9 mouse cellular contexts compared by ENCODE assay signal in genomic region chr4:142160041-142160440, GRCm38 (mm10).
DNase-seq lines count a peak whose midpoint lies in the region; ATAC-seq and TF ChIP-seq lines count a peak whose summit lies in the region.
"Had no signal": no experiment of that assay in that cellular context is flagged by ENCODE, and none has a peak within 500 bp of the region (broad histone marks: within the 10 kb centered on the region; RNA-seq: fewer than 3 reads in every experiment).

No protein-coding gene starts in this region.

- no peaks in the 10 kb centered on the region for H3K27me3 ChIP-seq in forebrain, embryonic 12.5 days
- no peaks in the 10 kb centered on the region for H3K27me3 ChIP-seq in forebrain, embryonic 10.5 days (ENCODE audit: poor library complexity, severe bottlenecking)
- no peaks in the 10 kb centered on the region for H3K27me3 ChIP-seq in liver, embryonic 12.5 days (replicated peaks)

- no peak overlapping the region for H3K9ac ChIP-seq in forebrain, embryonic 12.5 days
- no peak overlapping the region for H3K9ac ChIP-seq in ES-E14 (ENCODE audit: insufficient read depth, low read depth, low read length, poor library complexity, severe bottlenecking)
- H3K9ac ChIP-seq in liver, embryonic 12.5 days, result no peak overlapping the region

- H3K4me1 ChIP-seq in forebrain, embryonic 12.5 days, result peaks cover 8% of the 10 kb centered on the region
- peaks cover 22% of the 10 kb centered on the region for H3K4me1 ChIP-seq in forebrain, embryonic 10.5 days
- peaks cover 5 to 23% of the 10 kb centered on the region in 2 experiments; a peak in 3 of 4 replicates for H3K4me1 ChIP-seq in ES-E14 (ENCODE audit: control insufficient read depth in 2 of 2, insufficient read depth in 2 of 2, low read length in 2 of 2, poor library complexity in 1 of 2)
- peaks cover 7% of the 10 kb centered on the region; the same call in 1 of the 2 replicates for H3K4me1 ChIP-seq in liver, embryonic 12.5 days

- H3K4me2 ChIP-seq in forebrain, embryonic 12.5 days, result no peak overlapping the region
- no peak overlapping the region for H3K4me2 ChIP-seq in liver, embryonic 12.5 days

- in situ Hi-C loops in ES-E14 (cut with MboI; ENCODE audit: low sequenced_read_pairs in 2 of 2, unreplicated experiment in 2 of 2), result no loop called here

- H3K27ac ChIP-seq in forebrain, embryonic 12.5 days, result 0 out of 2 replicates have a peak overlapping the region, but pooled peaks have one; percentile 2
- H3K27ac ChIP-seq in forebrain, embryonic 10.5 days, result no peak overlapping the region
- no peak overlapping the region; the same call in 1 of the 2 replicates for H3K27ac ChIP-seq in ES-E14 (ENCODE audit: insufficient read depth, low read depth, low read length, poor library complexity, severe bottlenecking)
- no peak overlapping the region for H3K27ac ChIP-seq in liver, embryonic 12.5 days

- peaks cover 24% of the 10 kb centered on the region for H3K36me3 ChIP-seq in forebrain, embryonic 12.5 days (replicated peaks)
- peaks cover 42% of the 10 kb centered on the region for H3K36me3 ChIP-seq in forebrain, embryonic 10.5 days (replicated peaks)
- peaks cover 16% of the 10 kb centered on the region; the same call in 1 of the 2 replicates for H3K36me3 ChIP-seq in ES-E14 (ENCODE audit: control insufficient read depth, insufficient read depth, low read length, poor library complexity, severe bottlenecking)
- peaks cover 8% of the 10 kb centered on the region; the same call in 1 of the 2 replicates for H3K36me3 ChIP-seq in liver, embryonic 12.5 days

- intact Hi-C loops in gastrocnemius, postnatal 36 days (cut with DNase I), result no loop called here

- ATAC-seq in forebrain, embryonic 12.5 days (ENCODE audit: low FRiP score), result no peak
- ATAC-seq in megakaryocyte, adult 5-6 weeks (ENCODE audit: poor library complexity, severe bottlenecking), result no peak
- no peak for ATAC-seq in liver, embryonic 12.5 days

- 0 out of 2 replicates have a peak, but pooled peaks cover 6% of the 10 kb centered on the region for H3K9me3 ChIP-seq in forebrain, embryonic 12.5 days
- peaks cover 16% of the 10 kb centered on the region; the same call in 1 of the 2 replicates for H3K9me3 ChIP-seq in forebrain, embryonic 10.5 days
- no peaks in the 10 kb centered on the region for H3K9me3 ChIP-seq in ES-E14 (ENCODE audit: control insufficient read depth, insufficient read depth, low read depth, low read length)
- 0 out of 2 replicates have a peak, but pooled peaks cover 11% of the 10 kb centered on the region for H3K9me3 ChIP-seq in liver, embryonic 12.5 days (replicated peaks)

- WGBS in forebrain, embryonic 12.5 days, result 49% methylated on average over 8 of the region's 8 CpGs
- WGBS in forebrain, embryonic 10.5 days, result 62% methylated on average over 8 of the region's 8 CpGs
- WGBS in liver, embryonic 12.5 days (ENCODE audit: insufficient replicate concordance), result 75% methylated on average over 8 of the region's 8 CpGs

- no peak for DNase-seq in forebrain, embryonic 10.5 days (ENCODE audit: extremely low spot score, low spot score)
- peak; percentile 43 for DNase-seq in ES-E14 (ENCODE audit: low read depth, low spot score)
- DNase-seq in gastrocnemius, postnatal 36 days, result peak; percentile 41 to 56
- peak; percentile 27 to 50 for DNase-seq in layer of hippocampus, postnatal 10 days (ENCODE audit: low spot score in 2 of 2)
- DNase-seq in yolk sac, embryonic 10.5 days (ENCODE audit: low spot score), result no peak
- DNase-seq: liver had no signal

- H3K4me3 ChIP-seq in forebrain, embryonic 12.5 days (replicated peaks), result no peak overlapping the region
- no peak overlapping the region for H3K4me3 ChIP-seq in forebrain, embryonic 10.5 days
- no peak overlapping the region for H3K4me3 ChIP-seq in ES-E14 (ENCODE audit: insufficient read depth in 1 of 2, low read depth in 1 of 2, low read length in 2 of 2, poor library complexity in 1 of 2, severe bottlenecking in 1 of 2)
- no peak overlapping the region for H3K4me3 ChIP-seq in liver, embryonic 12.5 days

TF ChIP-seq in ES-E14, 5 proteins besides CTCF, POLR2A, EP300 and RAD21:
- TF ChIP-seq MAFK (IDR thresholded peaks at IDR 0.05; ENCODE audit: insufficient read depth, low read depth, low read length) (no peak), CHD2 (IDR thresholded peaks at IDR 0.05; ENCODE audit: low read depth, low read length) (no peak), HCFC1 (IDR thresholded peaks at IDR 0.05; ENCODE audit: borderline replicate concordance, insufficient read depth, low read length) (no peak), ZC3H11A (IDR thresholded peaks at IDR 0.05; ENCODE audit: borderline replicate concordance, low read depth, low read length) (no peak), ZNF384 (IDR thresholded peaks at IDR 0.05; ENCODE audit: low read depth, low read length) (no peak)

Comparison
In these comparisons a context has a peak if more than half of its experiments do, and no peak if none do; other contexts are left out.
1. DNase-seq: peak in ES-E14 (single experiment), gastrocnemius, postnatal 36 days (2 of 2) and layer of hippocampus, postnatal 10 days (2 of 2); none in forebrain, embryonic 10.5 days (single experiment) and yolk sac, embryonic 10.5 days (single experiment).